35 mouse cellular contexts compared by ENCODE assay signal in genomic region chr16:18056215-18056614, GRCm38 (mm10).
"Had no signal": no experiment of that assay in that cellular context is flagged by ENCODE, and none has a peak within 500 bp of the region (broad histone marks: within the 10 kb centered on the region; RNA-seq: fewer than 3 reads in every experiment).

No protein-coding gene starts in this region.

- H3K9me3 ChIP-seq: heart, embryonic 12.5 days; heart, embryonic 13.5 days; heart, embryonic 15.5 days; hindbrain, embryonic 10.5 days; hindbrain, embryonic 12.5 days; hindbrain, embryonic 13.5 days; hindbrain, embryonic 15.5 days; intestine, embryonic 15.5 days; kidney, embryonic 15.5 days had no signal

- H3K4me2 ChIP-seq: heart, embryonic 11.5 days; heart, embryonic 12.5 days; heart, embryonic 13.5 days; heart, embryonic 15.5 days; hindbrain, embryonic 12.5 days; hindbrain, embryonic 13.5 days; hindbrain, embryonic 14.5 days; hindbrain, embryonic 15.5 days; intestine, embryonic 15.5 days; kidney, embryonic 15.5 days had no signal

- H3K4me1 ChIP-seq: hindbrain, embryonic 12.5 days had no signal

- H3K36me3 ChIP-seq: heart, embryonic 12.5 days; heart, embryonic 13.5 days; heart, embryonic 15.5 days; hindbrain, embryonic 10.5 days; hindbrain, embryonic 12.5 days; hindbrain, embryonic 13.5 days; hindbrain, embryonic 15.5 days; intestine, embryonic 15.5 days; kidney, embryonic 15.5 days had no signal

- H3K4me3 ChIP-seq: heart, adult 2 months; heart, embryonic 12.5 days; heart, embryonic 13.5 days; heart, embryonic 15.5 days; hindbrain, embryonic 10.5 days; hindbrain, embryonic 12.5 days; hindbrain, embryonic 13.5 days; hindbrain, embryonic 15.5 days; intestine, embryonic 15.5 days; kidney, embryonic 15.5 days; layer of hippocampus, adult 2 months had no signal

- H3K27me3 ChIP-seq: heart, embryonic 15.5 days; hindbrain, embryonic 15.5 days; intestine, embryonic 15.5 days had no signal

- ATAC-seq: hindbrain, embryonic 16.5 days; hindbrain, postnatal 0 days; inflammation-experienced regulatory T-cells, adult 6 months; intestine, embryonic 15.5 days; intestine, embryonic 16.5 days; intestine, postnatal 0 days had no signal

- H3K27ac ChIP-seq: heart, adult 2 months; heart, embryonic 13.5 days; heart, embryonic 15.5 days; hindbrain, embryonic 10.5 days; hindbrain, embryonic 12.5 days; hindbrain, embryonic 13.5 days; hindbrain, embryonic 14.5 days; hindbrain, embryonic 15.5 days; hindbrain, postnatal 0 days; intestine, embryonic 15.5 days; kidney, embryonic 15.5 days; kidney, postnatal 0 days; layer of hippocampus, adult 2 months had no signal

- DNase-seq: heart, adult 2 months; heart, postnatal 10 days; heart, postnatal 14 days; heart, postnatal 36 days; heart, postnatal 4 days; kidney, adult 11 months; kidney, adult 18-20 months; kidney, adult 2 months; kidney, adult 8-10 months; kidney, adult 9 months; kidney, postnatal 10 days; kidney, postnatal 14 days; kidney, postnatal 25 days; kidney, postnatal 36 days; kidney, postnatal 4 days; layer of hippocampus, adult 9-11 months; layer of hippocampus, postnatal 36 days had no signal

- H3K9ac ChIP-seq: heart, embryonic 12.5 days; heart, embryonic 15.5 days; hindbrain, embryonic 12.5 days; hindbrain, embryonic 13.5 days; hindbrain, embryonic 14.5 days; hindbrain, embryonic 15.5 days; intestine, embryonic 15.5 days; kidney, embryonic 15.5 days had no signal
